Mouse (Mus musculus) hindbrain, embryonic 16.5 days (tissue): ENCODE measurements around the gene Cbx2. TPM values are rescaled to one million over a fixed set of nuclear protein-coding genes. Genes with fewer than 3 reads are reported as not detected.

Source experiments
- polyA plus RNA-seq: library from polyadenylated mRNA; unstranded; fragments of >200 nt; fragmentation: Nextera tagmentation; extraction: Ambion mirVana; gene quantifications from 2 replicates; pipeline ENCODE4 v1.2.1, GENCODE M21; 2015

Cbx2 gene
- polyA plus RNA-seq, 1 experiment from 2014 or later, result 10.7 TPM

Other genes starting within 250 kb of the Cbx2 start
- 68.4 and 69.4 TPM in 2 replicates for gene Rbfox3, start 111.4 kb upstream of the Cbx2 start, polyA plus RNA-seq
- not detected in 2 replicates for gene Enpp7, start 34.8 kb upstream of the Cbx2 start, polyA plus RNA-seq
- 8.5 and 9.5 TPM in 2 replicates for gene Cbx8, start 18.0 kb downstream of the Cbx2 start, polyA plus RNA-seq
- gene Cbx4, start 63.3 kb downstream of the Cbx2 start, polyA plus RNA-seq, result 23.4 and 24.8 TPM in 2 replicates
- gene Tbc1d16, start 205.5 kb downstream of the Cbx2 start, polyA plus RNA-seq, result 47.9 and 54.9 TPM in 2 replicates
- 16.5 and 17.2 TPM in 2 replicates for gene Ccdc40, start 205.6 kb downstream of the Cbx2 start, polyA plus RNA-seq
- 121 and 131 TPM in 2 replicates for gene Gaa, start 244.9 kb downstream of the Cbx2 start, polyA plus RNA-seq